Mouse (Mus musculus) ES-E14 (cell line): ENCODE results near the gene Aff1. TPM values are rescaled to one million over a fixed set of nuclear protein-coding genes. Genes with fewer than 3 reads are reported as not detected.
A peak's percentile ranks its signal among the peaks of the same experiment; 100 is the strongest.

Source experiments
- DNase-seq: peaks from one replicate; pipeline ENCODE4 v3.0.0-alpha.2; 2013; ENCODE audit warnings: low read depth, low spot score
- H3K27ac ChIP-seq: 2 replicates; pipeline ENCODE4 v1.5.1; 2012; ENCODE audit warnings: low read depth, mild to moderate bottlenecking, low read length, moderate library complexity, mixed read lengths; ENCODE audit not compliant: poor library complexity, insufficient read depth, severe bottlenecking
- H3K36me3 ChIP-seq: 2 replicates; pipeline ENCODE4 v1.6.1; 2012; ENCODE audit warnings: mild to moderate bottlenecking, low read length, moderate library complexity, mixed read lengths; ENCODE audit not compliant: control insufficient read depth, poor library complexity, insufficient read depth, severe bottlenecking
- H3K4me1 ChIP-seq, 2 experiments: fragments of 150-350 bp in 1 of 2; sonication (generic) in 1 of 2; 2 replicates each; pipeline ENCODE4 v1.6.1; 2012; ENCODE audit warnings: low read length in 2 of 2, mild to moderate bottlenecking in 1 of 2, mixed read lengths in 1 of 2; ENCODE audit not compliant: control insufficient read depth in 2 of 2, insufficient read depth in 2 of 2, poor library complexity in 1 of 2
- H3K4me3 ChIP-seq, 2 experiments: fragments of 150-350 bp in 1 of 2; sonication (generic) in 1 of 2; 2 replicates each; pipeline ENCODE4 v1.5.1; 2012; ENCODE audit warnings: low read length in 2 of 2, low read depth in 1 of 2, mild to moderate bottlenecking in 1 of 2, mixed read lengths in 1 of 2; ENCODE audit not compliant: insufficient read depth in 1 of 2, poor library complexity in 1 of 2, severe bottlenecking in 1 of 2
- H3K9ac ChIP-seq: 2 replicates; pipeline ENCODE4 v1.6.1; 2012; ENCODE audit warnings: low read depth, mild to moderate bottlenecking, low read length, mixed read lengths; ENCODE audit not compliant: poor library complexity, insufficient read depth, severe bottlenecking
- H3K9me3 ChIP-seq: fragments of 150-350 bp; sonication (generic); 2 replicates; pipeline ENCODE4 v1.6.1; 2012; ENCODE audit warnings: low read depth, mild to moderate bottlenecking, low read length; ENCODE audit not compliant: control insufficient read depth, insufficient read depth
- CHD2 ChIP-seq: IDR thresholded peaks from 2 replicates; pipeline ENCODE4 v1.6.1; 2014; ENCODE audit warnings: mild to moderate bottlenecking, low read depth, low read length, inconsistent platforms
- HCFC1 ChIP-seq: IDR thresholded peaks from 2 replicates; pipeline ENCODE4 v1.6.1; 2012; ENCODE audit warnings: low read length, inconsistent platforms, borderline replicate concordance; ENCODE audit not compliant: insufficient read depth
- MAFK ChIP-seq: IDR thresholded peaks from 2 replicates; pipeline ENCODE4 v1.6.1; 2014; ENCODE audit warnings: mild to moderate bottlenecking, low read depth, low read length, inconsistent platforms; ENCODE audit not compliant: insufficient read depth
- ZC3H11A ChIP-seq: IDR thresholded peaks from 2 replicates; pipeline ENCODE4 v1.6.1; 2012; ENCODE audit warnings: low read depth, mild to moderate bottlenecking, inconsistent platforms, low read length, borderline replicate concordance
- ZNF384 ChIP-seq: IDR thresholded peaks from 2 replicates; pipeline ENCODE4 v1.6.1; 2012; ENCODE audit warnings: low read depth, low read length, inconsistent platforms
- in situ Hi-C, 2 experiments: fragments of 600-800 bp; cut with MboI; formaldehyde crosslinking; loops; one replicate each; pipeline ENCODE4 v1.15.1; 2025; ENCODE audit warnings: low sequenced_read_pairs in 2 of 2, inconsistent platforms in 1 of 2; ENCODE audit not compliant: unreplicated experiment in 2 of 2
- total RNA-seq: library from RNA; depleted of rRNA; stranded (reverse); fragments of 300-350 nt; gene quantifications from 2 replicates; pipeline ENCODE4 v1.2.3, GENCODE M21; 2012

The Aff1 gene
- total RNA-seq, 1 experiment, result 26.0 TPM

GRCm38 (mm10) chr5:103719851-103720250, 27.7 kb downstream of the Aff1 start:
- Histone ChIP-seq H3K36me3 (no peaks in the 10 kb centered on the region), H3K4me1 (peaks cover 14 to 21% of the 10 kb centered on the region in 2 experiments), H3K4me3 (no peak overlapping the region), H3K27ac (peak overlapping the region; percentile 34; the same call in 1 of the 2 replicates), H3K9me3 (no peaks in the 10 kb centered on the region), H3K9ac (no peak overlapping the region; the same call in 1 of the 2 replicates)
- TF ChIP-seq MAFK, result no peak
- DNase-seq, result no peak
- in situ Hi-C loops, result no loop called here

- in situ Hi-C loops, result no loop called here
- Histone ChIP-seq H3K4me3 (peak overlapping the region in 1 of 2 experiments; percentile 15; a peak in 1 of 4 replicates), H3K9ac (peak overlapping the region; percentile 38; the same call in 1 of the 2 replicates), H3K4me1 (peaks cover 17 to 19% of the 10 kb centered on the region in 2 experiments), H3K9me3 (no peaks in the 10 kb centered on the region), H3K36me3 (no peaks in the 10 kb centered on the region), H3K27ac (peak overlapping the region; percentile 74)
- TF ChIP-seq HCFC1, result no peak
- TF ChIP-seq ZC3H11A, result no peak
- no peak for TF ChIP-seq ZNF384
- no peak for TF ChIP-seq CHD2
- no peak for TF ChIP-seq MAFK
- DNase-seq, result no peak
Measured at GRCm38 (mm10) chr5:103720967-103721366, 28.8 kb downstream of the Aff1 start.

- H3K9ac ChIP-seq, result no peak overlapping the region; the same call in 1 of the 2 replicates
- no peak for TF ChIP-seq CHD2
- TF ChIP-seq HCFC1, result no peak
- TF ChIP-seq ZNF384, result no peak
- TF ChIP-seq ZC3H11A, result no peak
- no peak for TF ChIP-seq MAFK
- in situ Hi-C loops, result no loop called here
- peaks cover 22 to 23% of the 10 kb centered on the region in 2 experiments for H3K4me1 ChIP-seq
- no peak overlapping the region for H3K4me3 ChIP-seq
- H3K27ac ChIP-seq, result peak overlapping the region; percentile 74; the same call in 1 of the 2 replicates
- no peaks in the 10 kb centered on the region for H3K36me3 ChIP-seq
- DNase-seq, result no peak
- no peaks in the 10 kb centered on the region for H3K9me3 ChIP-seq
Measured at GRCm38 (mm10) chr5:103721490-103721889, 29.3 kb downstream of the Aff1 start.

- TF ChIP-seq CHD2 (no peak), ZC3H11A (no peak), ZNF384 (no peak), MAFK (no peak)
- Histone ChIP-seq H3K4me3 (peak overlapping the region in 1 of 2 experiments; percentile 19; a peak in 1 of 4 replicates), H3K27ac (peak overlapping the region; percentile 98; the same call in 1 of the 2 replicates), H3K36me3 (no peaks in the 10 kb centered on the region), H3K4me1 (peaks cover 23% of the 10 kb centered on the region in 2 experiments), H3K9me3 (no peaks in the 10 kb centered on the region), H3K9ac (peak overlapping the region; percentile 53)
- no peak for DNase-seq
- in situ Hi-C loops, result no loop called here
Measured at GRCm38 (mm10) chr5:103722721-103723120, 30.5 kb downstream of the Aff1 start.

GRCm38 (mm10) chr5:103724384-103724783, 32.2 kb downstream of the Aff1 start:
- H3K36me3 ChIP-seq, result no peaks in the 10 kb centered on the region
- H3K4me3 ChIP-seq, result no peak overlapping the region
- H3K4me1 ChIP-seq, result peaks cover 22 to 33% of the 10 kb centered on the region in 2 experiments
- no peak overlapping the region for H3K9ac ChIP-seq
- in situ Hi-C loops, result no loop called here
- peak; percentile 96 for DNase-seq
- TF ChIP-seq ZNF384 (peak; percentile 88), CHD2 (peak; percentile 39; the same call in 1 of the 2 replicates), ZC3H11A (no peak)
- no peaks in the 10 kb centered on the region for H3K9me3 ChIP-seq
- peak overlapping the region; percentile 98 for H3K27ac ChIP-seq
